ENCODE assay signal across 20 mouse cellular contexts in the genomic region with DNA sequence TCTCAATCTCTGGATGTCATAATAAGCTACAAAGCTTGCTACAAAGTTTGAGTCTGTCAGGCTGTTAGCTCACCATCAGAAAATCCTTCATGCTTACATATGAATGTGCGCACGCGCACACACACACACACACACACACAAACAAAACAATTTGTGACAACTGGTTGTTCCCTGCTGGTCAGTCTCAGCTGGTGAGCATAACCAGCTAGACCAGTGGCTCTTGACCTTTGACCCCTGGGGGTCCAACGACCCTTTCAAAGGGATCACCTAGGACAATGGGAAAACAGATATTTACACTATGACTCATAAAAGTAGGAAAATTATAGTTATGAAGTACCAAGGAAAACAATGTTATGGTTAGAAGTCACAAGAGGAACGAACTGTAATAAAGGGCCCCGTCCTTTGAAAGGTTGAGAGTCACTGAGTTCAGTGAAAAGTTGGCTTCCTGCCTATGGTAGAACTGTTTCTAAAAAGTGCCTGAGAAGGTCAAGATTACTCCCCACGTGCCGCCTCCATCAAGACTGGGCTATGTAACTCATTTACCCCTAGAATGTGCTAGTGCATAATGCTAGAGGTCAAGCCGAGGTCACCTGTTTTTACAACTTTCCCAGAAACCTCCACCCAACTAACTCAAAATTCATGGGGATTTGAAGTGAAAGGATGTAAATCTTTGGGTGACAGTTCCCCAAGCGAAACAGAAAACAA. TPM values are rescaled to one million over a fixed set of nuclear protein-coding genes. Genes with fewer than 3 reads are reported as not detected.
DNase-seq lines count a peak whose midpoint lies in the region; ATAC-seq and TF ChIP-seq lines count a peak whose summit lies in the region.
"Had no signal": no experiment of that assay in that cellular context is flagged by ENCODE, and none has a peak within 500 bp of the region (broad histone marks: within the 10 kb centered on the region; RNA-seq: fewer than 3 reads in every experiment).

No protein-coding gene starts in this region.

- intact Hi-C loops in left cerebral cortex, adult 2 months (cut with DNase I) = no loop called here

- DNase-seq in kidney, adult 2 months = peak; percentile 87
- DNase-seq in kidney, postnatal 10 days = peak; percentile 66
- DNase-seq in left cerebral cortex, adult 2 months (ENCODE audit: extremely low spot score in 1 of 2, low spot score in 2 of 2) = no peak
- DNase-seq in ovary, postnatal 14 days (ENCODE audit: low spot score) = no peak
- no peak for DNase-seq in urinary bladder, adult 18-20 months (ENCODE audit: low spot score in 2 of 2)
- DNase-seq: adrenal gland, adult 2 months; cerebellum, postnatal 10 days; gastrocnemius, adult 2 months; heart, postnatal 14 days; left cerebral cortex, postnatal 4 days; right cerebral cortex, postnatal 4 days had no signal

- H3K4me2 ChIP-seq in intestine, postnatal 0 days (replicated peaks; ENCODE audit: low read depth) = no peak overlapping the region
- H3K4me2 ChIP-seq in intestine, embryonic 15.5 days (replicated peaks) = no peak overlapping the region
- H3K4me2 ChIP-seq: embryonic facial prominence, embryonic 15.5 days; heart, embryonic 12.5 days; hindbrain, embryonic 12.5 days; liver, embryonic 11.5 days had no signal

- no peaks in the 10 kb centered on the region for H3K27me3 ChIP-seq in intestine, postnatal 0 days (replicated peaks; ENCODE audit: control insufficient read depth, insufficient read depth, low read length)
- H3K27me3 ChIP-seq in intestine, embryonic 15.5 days (replicated peaks) = no peaks in the 10 kb centered on the region
- no peaks in the 10 kb centered on the region for H3K27me3 ChIP-seq in kidney, adult 2 months (replicated peaks; ENCODE audit: control insufficient read depth, insufficient read depth, low read length)
- H3K27me3 ChIP-seq: embryonic facial prominence, embryonic 15.5 days; heart, embryonic 12.5 days; hindbrain, embryonic 12.5 days had no signal

- H3K4me1 ChIP-seq in intestine, postnatal 0 days (replicated peaks; ENCODE audit: control insufficient read depth, insufficient read depth, low read length) = no peaks in the 10 kb centered on the region
- H3K4me1 ChIP-seq in intestine, embryonic 15.5 days (replicated peaks) = no peaks in the 10 kb centered on the region
- H3K4me1 ChIP-seq in kidney, adult 2 months (ENCODE audit: control insufficient read depth, insufficient read depth, low read length) = peaks cover 6% of the 10 kb centered on the region
- H3K4me1 ChIP-seq: embryonic facial prominence, embryonic 15.5 days; hindbrain, embryonic 12.5 days had no signal

- peaks cover 12% of the 10 kb centered on the region for H3K36me3 ChIP-seq in intestine, postnatal 0 days (ENCODE audit: control insufficient read depth, insufficient read depth)
- no peaks in the 10 kb centered on the region for H3K36me3 ChIP-seq in intestine, embryonic 15.5 days
- no peaks in the 10 kb centered on the region; the same call in 1 of the 2 replicates for H3K36me3 ChIP-seq in kidney, adult 2 months (ENCODE audit: control insufficient read depth, insufficient read depth, low read length)

- TF ChIP-seq CTCF in intestine, postnatal 0 days (IDR thresholded peaks at IDR 0.05; ENCODE audit: low read depth) = no peak
- no peak for TF ChIP-seq CTCF in kidney, adult 2 months (conservative IDR thresholded peaks at IDR 0.05; ENCODE audit: insufficient read depth, insufficient read length, low read depth, low read length)
- no peak for TF ChIP-seq CTCF in left cerebral cortex, adult 2 months (IDR thresholded peaks at IDR 0.05)

- no peaks in the 10 kb centered on the region for H3K9me3 ChIP-seq in intestine, postnatal 0 days (ENCODE audit: control insufficient read depth)
- H3K9me3 ChIP-seq in intestine, embryonic 15.5 days = no peaks in the 10 kb centered on the region
- H3K9me3 ChIP-seq: embryonic facial prominence, embryonic 15.5 days; heart, embryonic 12.5 days; hindbrain, embryonic 12.5 days had no signal

- 0 out of 2 replicates have a peak, but pooled peaks have one; percentile 16 for ATAC-seq in intestine, postnatal 0 days
- ATAC-seq in intestine, embryonic 15.5 days = no peak
- peak; percentile 19 for ATAC-seq in CD4-positive, CD25-positive, alpha-beta regulatory T cell, adult 4 months

- no peak overlapping the region for H3K9ac ChIP-seq in intestine, postnatal 0 days (ENCODE audit: low read depth, low read length)
- no peak overlapping the region for H3K9ac ChIP-seq in intestine, embryonic 15.5 days
- H3K9ac ChIP-seq: embryonic facial prominence, embryonic 15.5 days; heart, embryonic 12.5 days; hindbrain, embryonic 12.5 days had no signal

- H3K27ac ChIP-seq in intestine, postnatal 0 days (ENCODE audit: low read depth, low read length) = no peak overlapping the region
- H3K27ac ChIP-seq in intestine, embryonic 15.5 days = no peak overlapping the region
- peak overlapping the region; percentile 88 for H3K27ac ChIP-seq in kidney, adult 2 months (ENCODE audit: insufficient read depth, low read depth, low read length)
- no peak overlapping the region for H3K27ac ChIP-seq in left cerebral cortex, adult 2 months
- H3K27ac ChIP-seq: embryonic facial prominence, embryonic 15.5 days; gastrocnemius, adult 2 months; hindbrain, embryonic 12.5 days; stomach, postnatal 0 days had no signal

- no peak for TF ChIP-seq POLR2A in kidney, adult 2 months (IDR thresholded peaks at IDR 0.05; ENCODE audit: low read depth, low read length)

- 67% methylated on average over 10 of the region's 10 CpGs for WGBS in intestine, postnatal 0 days
- WGBS in intestine, embryonic 15.5 days = 76% methylated on average over 10 of the region's 10 CpGs
- 44% methylated on average over 10 of the region's 10 CpGs for WGBS in kidney, adult 2 months

- no peak overlapping the region for H3K4me3 ChIP-seq in intestine, postnatal 0 days (ENCODE audit: low read depth, low read length)
- H3K4me3 ChIP-seq in intestine, embryonic 15.5 days (replicated peaks) = no peak overlapping the region
- H3K4me3 ChIP-seq in kidney, adult 2 months (ENCODE audit: insufficient read depth, low read depth, low read length) = no peak overlapping the region
- H3K4me3 ChIP-seq in left cerebral cortex, adult 2 months = no peak overlapping the region
- H3K4me3 ChIP-seq: embryonic facial prominence, embryonic 15.5 days; gastrocnemius, adult 2 months; heart, embryonic 12.5 days; hindbrain, embryonic 12.5 days had no signal

RNA-seq across cellular contexts. Expression of gene Asb5, which starts 10.5 kb away (rescaled TPM):
- polyA plus RNA-seq in intestine, postnatal 0 days (2015; fragmentation: Nextera tagmentation; extraction: Ambion mirVana) = 2.8 and 3.2 TPM in 2 replicates
- 3.1 and 4.6 TPM in 2 replicates for polyA plus RNA-seq in intestine, embryonic 15.5 days (2015; fragmentation: Nextera tagmentation; extraction: Ambion mirVana)
- polyA plus RNA-seq in CD4-positive, CD25-positive, alpha-beta regulatory T cell, adult 4 months (2017; shearing (Covaris generic)) = not detected
- 1.4 and 2.9 TPM in 2 replicates for polyA plus RNA-seq in kidney, adult 2 months (2012; rRNA removed)
- 1 to 10 TPM; 1.9 to 2.0 TPM for total RNA-seq in left cerebral cortex, adult 2 months (2021)
- total RNA-seq: adrenal gland, adult 2 months; granulocyte monocyte progenitor cell, adult 5-6 weeks had no signal

RNA-seq across cellular contexts. Expression of gene Spcs3, which starts 10.9 kb away (rescaled TPM):
- 33.6 and 35.3 TPM in 2 replicates for polyA plus RNA-seq in intestine, postnatal 0 days (2015; fragmentation: Nextera tagmentation; extraction: Ambion mirVana)
- polyA plus RNA-seq in intestine, embryonic 15.5 days (2015; fragmentation: Nextera tagmentation; extraction: Ambion mirVana) = 96.9 and 98.0 TPM in 2 replicates
- 100 to 1,000 TPM; 114 to 129 TPM for polyA plus RNA-seq in CD4-positive, CD25-positive, alpha-beta regulatory T cell, adult 4 months (2017; shearing (Covaris generic))
- polyA plus RNA-seq in kidney, adult 2 months (2012; rRNA removed) = 12.8 and 17.9 TPM in 2 replicates
- 10 to 100 TPM; 65.5 to 70.2 TPM for total RNA-seq in left cerebral cortex, adult 2 months (2021)

Comparison
In these comparisons a context has a peak if more than half of its experiments do, and no peak if none do; other contexts are left out.
1. DNase-seq: peak in kidney, adult 2 months (single experiment) and kidney, postnatal 10 days (single experiment); none in left cerebral cortex, adult 2 months (0 of 2), ovary, postnatal 14 days (single experiment) and urinary bladder, adult 18-20 months (0 of 2).